Mouse (Mus musculus) left cerebral cortex, adult 2 months (tissue): ENCODE data around the gene Tmem266. TPM values are rescaled to one million over a fixed set of nuclear protein-coding genes. Genes with fewer than 3 reads are reported as not detected.

Experiments used
- DNase-seq, 2 experiments: peaks; one replicate each; pipeline ENCODE4 v3.0.0; 2021 to 2022; ENCODE audit warnings: low spot score in 2 of 2, mixed read lengths in 1 of 2; ENCODE audit errors: extremely low spot score in 1 of 2
- H3K27ac ChIP-seq: fragments of 200-600 bp; 2 replicates; pipeline ENCODE4 v1.8.1; 2022
- H3K4me3 ChIP-seq: fragments of 200-600 bp; 2 replicates; pipeline ENCODE4 v1.8.1; 2022
- CTCF ChIP-seq: fragments of 200-600 bp; IDR thresholded peaks from 2 replicates; pipeline ENCODE4 v1.8.1; 2022; ENCODE audit warnings: antibody characterized with exemption, mild to moderate bottlenecking, moderate library complexity
- intact Hi-C: fragments of 180-260 bp; cut with DNase I; formaldehyde crosslinking; loops from one replicate; pipeline ENCODE4 v1.15.1; 2025
- total RNA-seq, 2 experiments: library from RNA; stranded (reverse); gene quantifications; 2 replicates each; pipeline ENCODE4 v1.2.3; 2021

The Tmem266 gene
- total RNA-seq, 2 experiments from 2014 or later = 7.6 to 8.1 TPM

DNA sequence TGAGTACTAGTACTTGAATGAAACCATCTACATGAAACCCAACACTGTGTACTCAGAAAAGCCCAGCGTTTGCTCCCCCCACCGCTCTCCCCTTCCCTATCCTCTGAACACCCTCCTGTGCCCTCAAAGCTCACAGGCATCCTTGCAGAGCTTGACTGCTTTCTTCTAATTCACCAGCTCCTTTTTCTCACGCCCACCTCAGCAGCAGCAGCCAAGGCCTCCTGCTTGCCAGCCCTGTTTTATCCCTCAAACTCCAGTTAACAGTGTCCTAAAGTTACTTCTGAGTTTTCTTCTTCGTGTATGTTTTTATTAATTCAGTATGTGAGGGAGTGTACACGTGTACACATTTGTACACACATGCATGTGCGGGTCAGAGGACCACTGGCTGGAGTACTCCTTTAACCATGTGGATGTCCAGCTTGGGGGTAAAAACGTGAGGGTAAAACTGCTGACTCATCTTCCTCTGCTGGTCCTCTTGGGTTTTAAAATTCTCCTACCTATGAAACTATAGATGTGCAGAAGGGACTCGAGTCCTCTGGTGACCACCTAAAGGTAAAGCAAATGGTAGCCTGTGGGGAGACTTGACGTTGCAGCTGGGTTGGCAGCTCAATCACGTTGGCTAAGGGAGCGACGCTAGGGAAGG lies 13.0 kb upstream of the Tmem266 start:
- Histone ChIP-seq H3K4me3 (no peak overlapping the region), H3K27ac (no peak overlapping the region)
- intact Hi-C loops = loop anchor here (5.0 to 10.0 kb wide), 4 partner anchors 171 to 579 kb away; partner anchors contain the start of genes Chrnb4 and Wdr61
- peak in 1 of 2 experiments; percentile 18 for DNase-seq
- no peak for TF ChIP-seq CTCF

- Histone ChIP-seq H3K4me3 (no peak overlapping the region), H3K27ac (no peak overlapping the region)
- intact Hi-C loops = loop anchor here (10.0 kb wide), 2 partner anchors 222 to 612 kb away; partner anchors contain the start of gene Scaper
- no peak for TF ChIP-seq CTCF
- DNase-seq = no peak
Observed at GRCm38 (mm10) chr9:55322641-55323040, 4.1 kb upstream of the Tmem266 start.

- no peak for DNase-seq
- peak overlapping the region; percentile 29 for H3K4me3 ChIP-seq
- intact Hi-C loops = loop anchor here (10.0 kb wide), 2 partner anchors 221 to 611 kb away; partner anchors contain the start of gene Scaper
- TF ChIP-seq CTCF = no peak
- H3K27ac ChIP-seq = no peak overlapping the region
Observed at GRCm38 (mm10) chr9:55324085-55324484, 2.6 kb upstream of the Tmem266 start.

DNA sequence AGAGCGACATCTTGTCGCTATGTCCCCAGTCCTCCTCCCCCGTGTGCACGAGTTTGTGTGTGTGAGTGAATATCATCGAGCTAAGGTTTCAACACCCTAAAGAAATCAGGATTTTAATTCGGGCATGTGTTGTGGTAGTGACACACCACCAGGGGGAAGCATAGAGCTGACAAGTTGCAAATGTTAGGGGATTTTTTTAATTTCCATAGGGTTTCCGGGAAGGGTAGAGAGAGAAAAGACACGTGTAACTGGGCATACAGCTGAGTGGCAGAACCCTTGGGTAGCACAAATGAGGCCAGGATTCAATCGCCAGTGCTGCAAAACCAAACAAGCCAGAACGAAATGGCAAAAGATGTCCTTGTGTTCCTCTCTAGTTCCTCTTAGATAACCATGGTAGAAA lies 2.2 kb upstream of the Tmem266 start:
- no peak overlapping the region for H3K27ac ChIP-seq
- intact Hi-C loops = loop anchor here (10.0 kb wide), 2 partner anchors 220 to 610 kb away; partner anchors contain the start of gene Scaper
- peak; percentile 63 for TF ChIP-seq CTCF
- H3K4me3 ChIP-seq = peak overlapping the region; percentile 29
- peak; percentile 15 to 28 for DNase-seq

- Histone ChIP-seq H3K4me3 (no peak overlapping the region), H3K27ac (no peak overlapping the region)
- no peak for TF ChIP-seq CTCF
- DNase-seq = no peak
- intact Hi-C loops = loop anchor here (5.0 to 10.0 kb wide), 3 partner anchors 178 to 610 kb away; partner anchors contain the start of genes Scaper and Ube2q2
Observed at GRCm38 (mm10) chr9:55325061-55325460, 1.7 kb upstream of the Tmem266 start.

DNA sequence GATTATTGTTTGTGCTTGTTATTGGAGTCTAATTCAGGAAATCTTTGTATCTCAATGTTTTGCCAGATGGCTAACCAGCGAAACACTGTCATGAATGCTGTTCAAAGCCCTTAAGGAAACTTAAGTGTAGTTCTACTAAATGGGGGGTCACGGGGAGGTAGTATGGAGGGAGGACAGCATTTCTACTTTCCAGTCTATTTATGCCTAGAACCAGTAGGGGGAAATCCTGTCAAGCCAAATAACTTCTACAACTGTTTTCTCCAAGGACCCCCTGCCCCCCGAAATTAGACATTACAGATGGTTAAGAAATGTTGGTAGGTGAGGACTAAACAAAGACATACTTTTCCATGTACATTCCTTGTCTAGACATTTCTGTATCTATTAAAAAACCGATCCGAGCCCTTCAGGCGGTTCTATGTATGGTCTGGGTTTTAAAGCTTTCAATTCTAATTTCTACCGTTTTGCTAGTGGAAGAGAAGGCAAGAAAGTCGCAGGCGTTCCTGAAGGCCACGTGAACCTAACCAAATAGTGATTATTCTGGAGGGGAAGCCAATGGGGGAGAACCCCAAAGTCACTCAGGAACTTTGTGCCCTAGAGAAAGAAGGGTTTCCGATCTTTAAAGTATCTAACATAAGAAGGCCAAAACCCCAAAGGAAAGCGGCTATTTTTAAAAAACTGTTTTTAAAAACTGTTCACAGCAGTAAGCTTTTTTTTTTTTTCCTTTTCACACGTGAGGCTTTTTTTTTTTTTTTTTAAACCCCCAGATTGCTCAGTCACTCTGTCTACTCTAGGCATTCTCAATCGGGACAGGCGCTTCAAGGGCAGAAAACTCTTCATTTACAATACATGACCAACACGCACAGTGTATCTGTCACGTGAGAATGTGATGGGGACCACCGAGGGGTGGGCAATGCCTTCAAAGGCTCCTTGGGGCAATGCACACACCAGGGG lies 874 bp upstream of the Tmem266 start:
- peak overlapping the region; percentile 93 for H3K4me3 ChIP-seq
- no peak; the same call in 1 of the 2 replicates for TF ChIP-seq CTCF
- DNase-seq = no peak
- peak overlapping the region; percentile 89 for H3K27ac ChIP-seq
- intact Hi-C loops = loop anchor here (1.0 to 10.0 kb wide), 4 partner anchors 66 to 609 kb away; partner anchors contain the start of genes Scaper and Ube2q2

GRCm38 (mm10) chr9:55327234-55327615 lies 512 bp downstream of the Tmem266 start:
- no peak; the same call in none of the 2 replicates for TF ChIP-seq CTCF
- peak in 1 of 2 experiments; percentile 24 for DNase-seq
- intact Hi-C loops = loop anchor here (5.0 to 10.0 kb wide), 3 partner anchors 180 to 608 kb away; partner anchors contain the start of genes Scaper and Ube2q2
- peak overlapping the region; percentile 93 for H3K4me3 ChIP-seq
- peak overlapping the region; percentile 86 for H3K27ac ChIP-seq

DNA sequence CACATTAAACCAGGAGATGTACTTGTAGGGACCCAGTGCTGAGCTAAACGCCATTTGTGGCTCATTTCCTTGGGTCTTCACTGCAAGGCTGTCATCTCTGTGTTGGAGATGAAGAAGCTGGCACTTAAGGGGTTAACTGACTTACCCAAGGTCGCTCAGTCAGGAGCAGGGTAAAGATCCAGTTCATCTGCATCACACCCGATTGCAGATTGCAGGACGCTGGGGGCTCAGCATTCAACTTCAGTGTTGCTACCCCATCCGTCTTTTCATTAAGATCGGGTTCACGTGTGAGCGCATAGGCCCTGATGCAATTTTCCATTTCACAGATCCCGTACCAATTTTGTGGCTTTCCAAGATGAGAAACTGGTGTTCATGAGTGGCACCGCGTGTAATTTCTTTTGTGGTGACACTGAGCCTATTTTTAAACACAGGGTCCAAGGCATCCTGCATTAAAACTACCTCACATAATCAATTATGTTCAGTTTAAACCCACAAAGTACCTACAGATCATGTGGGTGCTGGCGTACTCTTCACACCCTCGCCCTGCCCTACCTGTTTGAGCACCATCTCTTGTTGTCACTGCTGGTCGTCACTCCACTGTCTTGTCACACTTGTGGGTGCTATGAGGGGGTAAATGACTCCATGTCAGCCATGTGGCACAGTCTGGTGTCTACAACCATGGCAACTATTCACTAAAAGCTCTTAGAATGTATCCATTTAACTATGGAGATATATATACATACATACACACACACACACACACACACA lies 1.6 kb downstream of the Tmem266 start:
- intact Hi-C loops = loop anchor here (5.0 to 10.0 kb wide), 3 partner anchors 181 to 606 kb away; partner anchors contain the start of genes Scaper and Ube2q2
- DNase-seq = no peak
- no peak for TF ChIP-seq CTCF
- Histone ChIP-seq H3K27ac (no peak overlapping the region), H3K4me3 (no peak overlapping the region)

DNA sequence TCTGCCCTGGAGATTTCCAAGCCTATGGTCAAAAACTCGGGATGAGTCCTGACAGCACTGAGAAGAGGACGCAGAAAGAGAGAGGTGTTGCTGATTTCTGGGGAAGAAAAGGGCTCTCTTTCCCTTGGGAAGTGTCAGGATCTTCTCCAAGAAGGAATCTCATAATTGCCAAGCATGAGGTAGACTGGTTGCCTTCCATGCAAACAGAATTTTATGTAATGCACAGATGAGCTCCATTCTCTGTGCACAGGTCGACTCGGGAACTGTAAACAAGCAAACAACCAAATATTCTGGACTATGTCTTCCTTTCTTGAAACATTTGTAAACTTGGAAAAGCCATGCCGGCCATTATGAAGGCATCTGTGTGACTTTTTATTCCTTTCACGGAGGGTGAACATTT lies 2.7 kb downstream of the Tmem266 start:
- intact Hi-C loops = loop anchor here (5.0 to 10.0 kb wide), 3 partner anchors 182 to 605 kb away; partner anchors contain the start of genes Scaper and Ube2q2
- Histone ChIP-seq H3K4me3 (no peak overlapping the region), H3K27ac (no peak overlapping the region)
- DNase-seq = no peak
- TF ChIP-seq CTCF = no peak

DNA sequence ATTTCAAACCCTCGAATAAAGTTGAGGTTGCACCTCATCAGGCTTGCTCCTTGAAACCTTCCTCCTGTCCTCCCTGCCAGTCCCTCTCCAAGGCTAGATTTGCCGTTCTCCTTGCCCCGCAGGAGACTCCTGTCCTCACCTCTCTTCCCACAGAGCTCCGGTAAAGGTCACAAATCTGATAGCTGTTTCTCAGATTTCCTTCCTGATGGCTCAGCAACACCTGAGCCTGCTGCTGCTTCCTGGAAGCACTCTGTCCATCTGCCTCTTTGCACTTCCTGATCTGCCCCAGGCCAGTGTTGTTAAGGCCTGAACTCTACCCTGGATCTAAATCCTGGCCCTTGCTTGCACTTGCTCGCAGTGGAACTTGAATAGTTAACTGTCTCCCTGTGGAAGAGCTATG lies 5.8 kb downstream of the Tmem266 start:
- H3K4me3 ChIP-seq = no peak overlapping the region
- no peak overlapping the region for H3K27ac ChIP-seq
- no peak for TF ChIP-seq CTCF
- intact Hi-C loops = no loop called here
- DNase-seq = no peak

- no peak; the same call in 1 of the 2 replicates for TF ChIP-seq CTCF
- no peak overlapping the region for H3K4me3 ChIP-seq
- H3K27ac ChIP-seq = no peak overlapping the region
- peak; percentile 25 to 30 for DNase-seq
- intact Hi-C loops = no loop called here
Observed at GRCm38 (mm10) chr9:55332949-55333348, 6.2 kb downstream of the Tmem266 start.
